Mouse (Mus musculus): Measurements from ENCODE around the gene Tmed9.

Gene Tmed9

GRCm38 (mm10) chr13:55592512-55593253, 19.2 kb downstream of the Tmed9 start:
- Histone ChIP-seq H3K4me3 (replicated peaks; ENCODE audit: low read length) (peak overlapping the region; percentile 98), H3K36me3 (ENCODE audit: insufficient read depth, low read length) (peaks cover 38% of the 10 kb centered on the region), H3K27me3 (ENCODE audit: insufficient read depth, low read length) (no peaks in the 10 kb centered on the region), H3K9me3 (ENCODE audit: low read length) (no peaks in the 10 kb centered on the region), H3K4me1 (replicated peaks; ENCODE audit: low read depth, low read length) (peaks cover 45% of the 10 kb centered on the region)
- TF ChIP-seq CTCF (conservative IDR thresholded peaks at IDR 0.05; ENCODE audit: low read length) (no peak), NANOG (IDR thresholded peaks at IDR 0.05; ENCODE audit: borderline replicate concordance, low read length) (no peak), POU5F1 (IDR thresholded peaks at IDR 0.05; ENCODE audit: borderline replicate concordance, low read length) (no peak)

GRCm38 (mm10) chr13:55593254-55593747, 19.8 kb downstream of the Tmed9 start:
- peaks cover 48% of the 10 kb centered on the region for H3K4me1 ChIP-seq (replicated peaks; ENCODE audit: low read depth, low read length)
- H3K36me3 ChIP-seq (ENCODE audit: insufficient read depth, low read length) = peaks cover 44% of the 10 kb centered on the region
- H3K27me3 ChIP-seq (ENCODE audit: insufficient read depth, low read length) = no peaks in the 10 kb centered on the region
- no peaks in the 10 kb centered on the region for H3K9me3 ChIP-seq (ENCODE audit: low read length)
- peak overlapping the region; percentile 98 for H3K4me3 ChIP-seq (replicated peaks; ENCODE audit: low read length)
- TF ChIP-seq POU5F1 (IDR thresholded peaks at IDR 0.05; ENCODE audit: borderline replicate concordance, low read length) (no peak), NANOG (IDR thresholded peaks at IDR 0.05; ENCODE audit: borderline replicate concordance, low read length) (no peak), CTCF (conservative IDR thresholded peaks at IDR 0.05; ENCODE audit: low read length) (no peak)

- TF ChIP-seq NANOG (IDR thresholded peaks at IDR 0.05; ENCODE audit: borderline replicate concordance, low read length) = no peak
- TF ChIP-seq CTCF (conservative IDR thresholded peaks at IDR 0.05; ENCODE audit: low read length) = no peak
- TF ChIP-seq POU5F1 (IDR thresholded peaks at IDR 0.05; ENCODE audit: borderline replicate concordance, low read length) = no peak
- H3K27me3 ChIP-seq (ENCODE audit: insufficient read depth, low read length) = no peaks in the 10 kb centered on the region
- H3K4me3 ChIP-seq (replicated peaks; ENCODE audit: low read length) = 0 out of 2 replicates have a peak overlapping the region, but pooled peaks have one; percentile 13
- peaks cover 46% of the 10 kb centered on the region for H3K36me3 ChIP-seq (ENCODE audit: insufficient read depth, low read length)
- H3K4me1 ChIP-seq (replicated peaks; ENCODE audit: low read depth, low read length) = peaks cover 56% of the 10 kb centered on the region
- H3K9me3 ChIP-seq (ENCODE audit: low read length) = no peaks in the 10 kb centered on the region
These were observed 21.8 kb downstream of the Tmed9 start for GRCm38 (mm10) chr13:55595375-55595774.

- peaks cover 46% of the 10 kb centered on the region for H3K36me3 ChIP-seq (ENCODE audit: insufficient read depth, low read length)
- peaks cover 62% of the 10 kb centered on the region for H3K4me1 ChIP-seq (replicated peaks; ENCODE audit: low read depth, low read length)
- no peak for TF ChIP-seq CTCF (conservative IDR thresholded peaks at IDR 0.05; ENCODE audit: low read length)
- TF ChIP-seq POU5F1 (IDR thresholded peaks at IDR 0.05; ENCODE audit: borderline replicate concordance, low read length) = no peak
- no peaks in the 10 kb centered on the region for H3K27me3 ChIP-seq (ENCODE audit: insufficient read depth, low read length)
- H3K9me3 ChIP-seq (ENCODE audit: low read length) = no peaks in the 10 kb centered on the region
- H3K4me3 ChIP-seq (replicated peaks; ENCODE audit: low read length) = no peak overlapping the region
These were observed 23.3 kb downstream of the Tmed9 start for GRCm38 (mm10) chr13:55596802-55597201.

GRCm38 (mm10) chr13:55599566-55600540, 26.3 kb downstream of the Tmed9 start, which contains the start of gene B4galt7:
Gene B4galt7 (plus strand): TSS chr13:55599896.
- peaks cover 57% of the 10 kb centered on the region for H3K36me3 ChIP-seq (ENCODE audit: insufficient read depth, low read length)
- no peaks in the 10 kb centered on the region for H3K27me3 ChIP-seq (ENCODE audit: insufficient read depth, low read length)
- H3K4me3 ChIP-seq (replicated peaks; ENCODE audit: low read length) = peak within 1 kb of the TSS; percentile 98
- no peak for TF ChIP-seq CTCF (conservative IDR thresholded peaks at IDR 0.05; ENCODE audit: low read length)
- no peak for TF ChIP-seq POU5F1 (IDR thresholded peaks at IDR 0.05; ENCODE audit: borderline replicate concordance, low read length)
- TF ChIP-seq NANOG (IDR thresholded peaks at IDR 0.05; ENCODE audit: borderline replicate concordance, low read length) = no peak
- peaks cover 65% of the 10 kb centered on the region for H3K4me1 ChIP-seq (replicated peaks; ENCODE audit: low read depth, low read length)
- no peaks in the 10 kb centered on the region for H3K9me3 ChIP-seq (ENCODE audit: low read length)

DNA sequence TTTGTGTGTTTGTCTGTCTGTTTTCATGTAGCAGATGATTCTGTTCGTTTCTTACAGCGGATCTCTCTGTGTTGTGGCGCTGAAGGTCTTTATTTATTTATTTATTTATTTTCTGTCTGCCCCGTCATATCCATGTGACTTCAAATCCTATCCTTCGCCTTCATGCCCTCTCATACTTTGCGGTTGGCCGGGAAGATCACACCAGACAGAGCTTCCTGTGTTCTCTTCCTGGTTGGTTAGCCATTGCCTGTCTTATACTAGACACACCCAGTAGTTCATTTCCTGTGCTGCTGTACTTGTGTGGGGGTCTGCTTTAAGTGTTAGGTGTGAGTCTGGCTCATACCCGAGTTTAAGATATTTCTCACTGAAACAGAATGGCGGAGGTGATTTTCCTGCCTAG, 27.1 kb downstream of the Tmed9 start:
- H3K4me1 ChIP-seq (replicated peaks; ENCODE audit: low read depth, low read length) = peaks cover 57% of the 10 kb centered on the region
- no peak for TF ChIP-seq NANOG (IDR thresholded peaks at IDR 0.05; ENCODE audit: borderline replicate concordance, low read length)
- no peak for TF ChIP-seq POU5F1 (IDR thresholded peaks at IDR 0.05; ENCODE audit: borderline replicate concordance, low read length)
- TF ChIP-seq CTCF (conservative IDR thresholded peaks at IDR 0.05; ENCODE audit: low read length) = no peak
- H3K4me3 ChIP-seq (replicated peaks; ENCODE audit: low read length) = peak overlapping the region; percentile 98
- H3K36me3 ChIP-seq (ENCODE audit: insufficient read depth, low read length) = peaks cover 49% of the 10 kb centered on the region
- H3K27me3 ChIP-seq (ENCODE audit: insufficient read depth, low read length) = no peaks in the 10 kb centered on the region
- H3K9me3 ChIP-seq (ENCODE audit: low read length) = no peaks in the 10 kb centered on the region

DNA sequence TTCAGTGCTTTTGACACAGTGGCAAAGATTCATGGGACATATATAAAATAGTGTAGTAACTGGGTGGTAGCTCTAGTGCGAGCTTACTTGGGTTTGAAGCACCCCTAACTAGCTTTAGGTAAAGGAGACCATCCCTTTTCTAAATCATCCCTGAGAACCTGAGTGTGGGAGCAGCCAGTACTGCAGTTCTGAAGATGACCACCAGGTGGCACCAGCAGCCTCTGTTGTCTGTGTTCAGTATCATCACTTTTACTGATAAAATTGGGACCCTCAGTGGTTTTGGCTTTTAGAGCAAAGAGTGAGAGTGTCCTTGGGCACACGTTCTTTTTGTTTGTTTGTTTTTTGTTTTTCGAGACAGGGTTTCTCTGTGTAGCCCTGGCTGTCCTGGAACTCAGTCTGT, 28.1 kb downstream of the Tmed9 start:
- H3K9me3 ChIP-seq (ENCODE audit: low read length) = no peaks in the 10 kb centered on the region
- no peak for TF ChIP-seq POU5F1 (IDR thresholded peaks at IDR 0.05; ENCODE audit: borderline replicate concordance, low read length)
- TF ChIP-seq CTCF (conservative IDR thresholded peaks at IDR 0.05; ENCODE audit: low read length) = peak; percentile 98
- no peaks in the 10 kb centered on the region for H3K27me3 ChIP-seq (ENCODE audit: insufficient read depth, low read length)
- peaks cover 39% of the 10 kb centered on the region for H3K36me3 ChIP-seq (ENCODE audit: insufficient read depth, low read length)
- peaks cover 57% of the 10 kb centered on the region for H3K4me1 ChIP-seq (replicated peaks; ENCODE audit: low read depth, low read length)
- H3K4me3 ChIP-seq (replicated peaks; ENCODE audit: low read length) = no peak overlapping the region

DNA sequence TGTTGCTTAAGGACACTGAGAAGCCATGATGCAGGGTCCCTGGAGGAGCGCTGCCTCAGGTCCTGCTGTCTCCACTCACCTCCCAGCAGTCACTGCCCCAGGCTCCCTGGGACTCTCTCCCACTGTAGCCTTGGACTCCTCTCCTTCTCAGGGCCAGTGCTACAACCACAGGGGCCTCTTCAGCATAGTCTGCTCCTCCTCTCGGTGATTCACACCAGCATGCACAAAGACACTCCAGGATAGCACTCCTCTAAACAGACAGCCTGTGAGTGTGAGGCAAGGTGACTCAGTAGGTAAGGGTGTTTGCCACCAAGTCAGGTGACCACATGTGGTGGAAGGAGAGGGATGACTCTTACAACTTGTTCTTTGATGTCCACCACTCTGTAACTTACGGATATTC, 31.1 kb downstream of the Tmed9 start:
- Histone ChIP-seq H3K4me1 (replicated peaks; ENCODE audit: low read depth, low read length) (peaks cover 75% of the 10 kb centered on the region), H3K27me3 (ENCODE audit: insufficient read depth, low read length) (no peaks in the 10 kb centered on the region), H3K36me3 (ENCODE audit: insufficient read depth, low read length) (peaks cover 50% of the 10 kb centered on the region), H3K4me3 (replicated peaks; ENCODE audit: low read length) (0 out of 2 replicates have a peak overlapping the region, but pooled peaks have one; percentile 43), H3K9me3 (ENCODE audit: low read length) (no peaks in the 10 kb centered on the region)
- TF ChIP-seq NANOG (IDR thresholded peaks at IDR 0.05; ENCODE audit: borderline replicate concordance, low read length) (no peak), POU5F1 (IDR thresholded peaks at IDR 0.05; ENCODE audit: borderline replicate concordance, low read length) (no peak)
